Mouse (Mus musculus): ENCODE data around the gene Shisal1. TPM values are rescaled to one million over a fixed set of nuclear protein-coding genes. Genes with fewer than 3 reads are reported as not detected.

Shisal1 gene
- total and polyA plus RNA-seq, 3 experiments = not detected

- no peak overlapping the region for H3K4me3 ChIP-seq (ENCODE audit: control insufficient read depth in 1 of 2, insufficient read depth in 1 of 2, low read depth in 2 of 2, low read length in 2 of 2)
- H3K27me3 ChIP-seq (ENCODE audit: control insufficient read depth in 1 of 2, insufficient read depth in 2 of 2, low read length in 2 of 2) = no peaks in the 10 kb centered on the region
- no peak overlapping the region for H3K27ac ChIP-seq (ENCODE audit: control insufficient read depth, low read depth, low read length)
- H3K36me3 ChIP-seq (ENCODE audit: control insufficient read depth in 1 of 2, insufficient read depth in 2 of 2, low read length in 2 of 2) = no peaks in the 10 kb centered on the region
- H3K4me1 ChIP-seq (ENCODE audit: control insufficient read depth in 1 of 2, insufficient read depth in 2 of 2, low read length in 2 of 2) = no peaks in the 10 kb centered on the region
- no peak for TF ChIP-seq MYB (IDR thresholded peaks at IDR 0.05; ENCODE audit: low read depth, low read length)
- TF ChIP-seq ELF1 (IDR thresholded peaks at IDR 0.05; ENCODE audit: low read depth, low read length) = no peak
- TF ChIP-seq NRF1 (IDR thresholded peaks at IDR 0.05; ENCODE audit: insufficient read depth, low read depth, low read length, poor library complexity, severe bottlenecking) = no peak
- no peak for TF ChIP-seq MAFK (IDR thresholded peaks at IDR 0.05; ENCODE audit: borderline replicate concordance, low read depth, low read length)
- no peak overlapping the region for H3K9ac ChIP-seq (ENCODE audit: control insufficient read depth, low read depth, low read length, poor library complexity, severe bottlenecking)
- H3K9me3 ChIP-seq (replicated peaks; ENCODE audit: insufficient read depth, low read length) = no peaks in the 10 kb centered on the region
- DNase-seq (ENCODE audit: low read depth, low spot score) = no peak
- no peaks in the 10 kb centered on the region for H3K79me2 ChIP-seq (ENCODE audit: control insufficient read depth, insufficient read depth, low read length, poor library complexity)
Measured at GRCm38 (mm10) chr15:84441682-84442315, 5.1 kb downstream of the Shisal1 start.

GRCm38 (mm10) chr15:84440820-84441219 is 6.1 kb downstream of the Shisal1 start:
- Histone ChIP-seq H3K4me1 (ENCODE audit: control insufficient read depth in 1 of 2, insufficient read depth in 2 of 2, low read length in 2 of 2) (no peaks in the 10 kb centered on the region), H3K79me2 (ENCODE audit: control insufficient read depth, insufficient read depth, low read length, poor library complexity) (no peaks in the 10 kb centered on the region), H3K27ac (ENCODE audit: control insufficient read depth, low read depth, low read length) (no peak overlapping the region), H3K9me3 (replicated peaks; ENCODE audit: insufficient read depth, low read length) (no peaks in the 10 kb centered on the region), H3K36me3 (ENCODE audit: control insufficient read depth in 1 of 2, insufficient read depth in 2 of 2, low read length in 2 of 2) (no peaks in the 10 kb centered on the region), H3K9ac (ENCODE audit: control insufficient read depth, low read depth, low read length, poor library complexity, severe bottlenecking) (no peak overlapping the region), H3K4me3 (ENCODE audit: control insufficient read depth in 1 of 2, insufficient read depth in 1 of 2, low read depth in 2 of 2, low read length in 2 of 2) (no peak overlapping the region), H3K27me3 (ENCODE audit: control insufficient read depth in 1 of 2, insufficient read depth in 2 of 2, low read length in 2 of 2) (no peaks in the 10 kb centered on the region)
- TF ChIP-seq RAD21 (IDR thresholded peaks at IDR 0.05; ENCODE audit: low read depth, low read length) (no peak), UBTF (IDR thresholded peaks at IDR 0.05; ENCODE audit: borderline replicate concordance, insufficient read depth, low read depth, low read length) (no peak)
- no peak for DNase-seq (ENCODE audit: low read depth, low spot score)

DNA sequence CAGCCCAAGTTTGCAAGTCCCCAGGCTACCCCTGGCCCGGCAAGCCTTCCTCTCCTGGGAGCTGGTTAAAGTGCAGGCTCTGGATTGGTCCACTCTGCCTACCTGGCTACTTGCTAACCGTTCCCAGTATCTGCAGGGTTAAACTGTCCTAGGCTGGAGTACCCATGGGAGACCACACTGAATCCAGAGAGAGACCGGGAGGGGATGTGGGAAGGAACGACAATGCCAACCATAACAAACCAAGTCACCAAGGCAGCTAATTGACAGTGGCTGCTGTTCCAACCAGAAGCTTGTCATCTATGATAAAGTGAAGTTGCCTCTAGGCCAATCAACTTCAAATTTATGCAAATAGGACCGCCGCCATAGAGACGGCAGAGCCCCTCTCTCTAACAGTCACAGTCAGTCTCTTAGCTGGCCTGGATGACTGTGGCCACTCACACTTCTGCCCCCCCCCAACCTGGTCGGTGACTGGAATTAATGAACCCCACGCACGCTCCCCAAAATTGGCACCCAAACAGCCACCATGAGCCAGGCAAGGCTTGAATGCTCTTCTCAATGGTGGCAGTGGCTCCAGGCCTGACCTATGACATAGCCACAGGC is 13.2 kb downstream of the Shisal1 start:
- H3K4me1 ChIP-seq (ENCODE audit: control insufficient read depth in 1 of 2, insufficient read depth in 2 of 2, low read length in 2 of 2) = no peaks in the 10 kb centered on the region
- no peak for DNase-seq (ENCODE audit: low read depth, low spot score)

More for the DNA sequence above, 13.2 kb downstream of the Shisal1 start:
- H3K27ac ChIP-seq (ENCODE audit: control insufficient read depth, low read depth, low read length) = no peak overlapping the region
- no peaks in the 10 kb centered on the region for H3K9me3 ChIP-seq (replicated peaks; ENCODE audit: insufficient read depth, low read length)
- H3K79me2 ChIP-seq (ENCODE audit: control insufficient read depth, insufficient read depth, low read length, poor library complexity) = no peaks in the 10 kb centered on the region
- TF ChIP-seq ZMIZ1 (IDR thresholded peaks at IDR 0.05; ENCODE audit: low read depth, low read length) (no peak), CTCF (IDR thresholded peaks at IDR 0.05 in 2 of 3, conservative IDR thresholded peaks at IDR 0.05 in 1 of 3; ENCODE audit: control insufficient read depth in 1 of 3, insufficient read depth in 1 of 3, low read depth in 2 of 3, low read length in 3 of 3, poor library complexity in 1 of 3, severe bottlenecking in 1 of 3) (no peak), TBP (IDR thresholded peaks at IDR 0.05; ENCODE audit: low read depth, low read length) (no peak), POLR2AphosphoS5 (IDR thresholded peaks at IDR 0.05; ENCODE audit: borderline replicate concordance, low read depth, low read length) (no peak), GATA1 (IDR thresholded peaks at IDR 0.05; ENCODE audit: low read depth, low read length) (no peak), POLR2A (IDR thresholded peaks at IDR 0.05; ENCODE audit: control insufficient read depth in 1 of 2, insufficient read depth in 1 of 2, low read depth in 1 of 2, low read length in 2 of 2, poor library complexity in 1 of 2) (no peak), CHD2 (IDR thresholded peaks at IDR 0.05; ENCODE audit: low read length) (no peak), ZKSCAN1 (IDR thresholded peaks at IDR 0.05; ENCODE audit: low read depth, low read length) (no peak), USF2 (IDR thresholded peaks at IDR 0.05; ENCODE audit: borderline replicate concordance in 1 of 2, insufficient read depth in 1 of 2, low read depth in 1 of 2, low read length in 2 of 2) (no peak)
- no peak overlapping the region for H3K4me3 ChIP-seq (ENCODE audit: control insufficient read depth in 1 of 2, insufficient read depth in 1 of 2, low read depth in 2 of 2, low read length in 2 of 2)
- H3K9ac ChIP-seq (ENCODE audit: control insufficient read depth, low read depth, low read length, poor library complexity, severe bottlenecking) = no peak overlapping the region
- no peaks in the 10 kb centered on the region for H3K27me3 ChIP-seq (ENCODE audit: control insufficient read depth in 1 of 2, insufficient read depth in 2 of 2, low read length in 2 of 2)
- H3K36me3 ChIP-seq (ENCODE audit: control insufficient read depth in 1 of 2, insufficient read depth in 2 of 2, low read length in 2 of 2) = no peaks in the 10 kb centered on the region
